In the genomic region with DNA sequence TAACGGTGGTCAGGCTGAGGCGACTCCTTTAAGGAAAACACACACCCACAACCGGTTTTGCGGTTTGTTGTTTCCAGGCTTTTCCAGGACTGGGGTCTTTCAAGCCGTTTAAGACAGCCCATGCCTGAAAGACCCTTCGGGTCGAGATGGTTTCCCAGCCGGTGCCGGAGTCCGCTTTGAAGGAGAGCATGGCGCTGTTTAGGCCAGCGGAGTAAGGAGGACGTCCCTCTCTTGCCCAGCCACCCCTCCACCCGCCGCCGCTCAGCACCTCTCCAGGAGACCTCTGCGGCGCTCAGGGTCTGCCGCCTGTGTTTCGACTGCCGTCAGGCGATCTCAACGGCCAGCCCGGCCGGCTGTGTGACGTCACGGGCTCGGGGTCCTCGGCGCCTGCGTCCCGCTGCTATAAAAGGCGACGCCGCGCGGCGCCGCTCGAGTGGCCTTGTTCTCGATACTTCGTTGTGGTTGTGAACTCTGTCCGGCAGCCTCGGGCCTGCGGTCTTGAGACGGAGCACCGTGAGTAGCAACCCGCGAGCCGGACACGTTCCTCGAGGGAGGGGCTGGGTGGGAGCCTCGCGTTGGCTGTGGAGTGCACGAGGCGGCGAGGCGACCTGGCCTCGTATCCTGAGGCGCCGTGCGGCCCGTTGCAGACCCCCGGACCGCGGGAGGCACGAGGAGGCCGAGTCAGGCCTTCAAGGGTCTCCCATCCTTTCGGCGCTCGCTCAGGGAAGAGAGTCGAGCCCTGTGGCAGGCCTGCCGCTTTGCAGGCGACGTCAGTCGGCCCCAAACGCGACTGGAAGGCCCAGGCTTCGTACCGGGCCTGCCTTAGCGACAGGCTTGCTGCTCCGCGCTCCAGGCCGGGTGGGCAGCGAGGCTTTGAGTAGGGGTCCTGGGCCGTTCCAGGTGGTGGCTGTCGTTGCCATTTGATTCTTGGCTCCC, we compare ENCODE assay signal across 8 mouse cellular contexts. TPM values are rescaled to one million over a fixed set of nuclear protein-coding genes. Genes with fewer than 3 reads are reported as not detected.
DNase-seq lines count a peak whose midpoint lies in the region; ATAC-seq and TF ChIP-seq lines count a peak whose summit lies in the region.

A gene (plus strand): TSS at position 390 of the 936 bp plus-strand sequence.

- TF ChIP-seq CTCF in liver, embryonic 14.5 days (IDR thresholded peaks at IDR 0.05; ENCODE audit: low read depth) = no peak
- no peak; the same call in 1 of the 2 replicates for TF ChIP-seq CTCF in stomach, postnatal 0 days (IDR thresholded peaks at IDR 0.05; ENCODE audit: low read depth)

- under 1% methylated on average over 87 of the region's 87 CpGs for WGBS in forebrain, embryonic 10.5 days
- WGBS in heart, embryonic 15.5 days = under 1% methylated on average over 87 of the region's 87 CpGs
- under 1% methylated on average over 85 of the region's 87 CpGs for WGBS in liver, embryonic 14.5 days (ENCODE audit: insufficient replicate concordance)
- WGBS in neural tube, embryonic 11.5 days = under 1% methylated on average over 80 of the region's 87 CpGs
- WGBS in stomach, postnatal 0 days = under 1% methylated on average over 86 of the region's 87 CpGs

- peak within 1 kb of the TSS; percentile 80 for H3K9ac ChIP-seq in heart, embryonic 15.5 days
- peak within 1 kb of the TSS; percentile 100 for H3K9ac ChIP-seq in liver, embryonic 14.5 days (replicated peaks)
- H3K9ac ChIP-seq in neural tube, embryonic 11.5 days (ENCODE audit: low read length) = peak within 1 kb of the TSS; percentile 98
- H3K9ac ChIP-seq in stomach, postnatal 0 days (ENCODE audit: low read length) = peak within 1 kb of the TSS; percentile 89

- peak within 1 kb of the TSS; percentile 63 for H3K4me2 ChIP-seq in heart, embryonic 15.5 days
- H3K4me2 ChIP-seq in liver, embryonic 14.5 days (ENCODE audit: low read depth) = peak within 1 kb of the TSS; percentile 92
- H3K4me2 ChIP-seq in neural tube, embryonic 11.5 days (ENCODE audit: low read depth) = peak within 1 kb of the TSS; percentile 68
- H3K4me2 ChIP-seq in stomach, postnatal 0 days (replicated peaks; ENCODE audit: low read depth) = peak within 1 kb of the TSS; percentile 63

- peaks cover 22% of the 10 kb centered on the region for H3K4me1 ChIP-seq in forebrain, embryonic 10.5 days
- peaks cover 20% of the 10 kb centered on the region for H3K4me1 ChIP-seq in heart, embryonic 15.5 days (replicated peaks)
- peaks cover 10 to 18% of the 10 kb centered on the region in 2 experiments for H3K4me1 ChIP-seq in liver, embryonic 14.5 days (replicated peaks; ENCODE audit: control insufficient read depth in 2 of 2, insufficient read depth in 2 of 2, low read length in 1 of 2)
- peaks cover 6% of the 10 kb centered on the region; the same call in 1 of the 2 replicates for H3K4me1 ChIP-seq in neural tube, embryonic 11.5 days (ENCODE audit: control insufficient read depth, insufficient read depth, low read length)
- H3K4me1 ChIP-seq in stomach, postnatal 0 days (replicated peaks; ENCODE audit: control insufficient read depth, insufficient read depth) = peaks cover 2% of the 10 kb centered on the region; the same call in 1 of the 2 replicates

- peak; percentile 95 for DNase-seq in CD4-positive, CD25-positive, alpha-beta regulatory T cell, adult 2 months (ENCODE audit: low read depth, low spot score)
- peak; percentile 87 for DNase-seq in c-Kit-negative CD71-positive TER-119-positive erythroid progenitor cells, embryonic 14.5 days (ENCODE audit: low read depth, low spot score)
- peak; percentile 93 for DNase-seq in forebrain, embryonic 10.5 days (ENCODE audit: extremely low spot score, low spot score)
- peak; percentile 94 to 95 for DNase-seq in kidney, postnatal 25 days
- peak; percentile 77 to 82 (median 80) for DNase-seq in liver, embryonic 14.5 days (ENCODE audit: low read depth in 3 of 3, low spot score in 3 of 3)
- DNase-seq in neural tube, embryonic 11.5 days (ENCODE audit: low spot score) = peak; percentile 91
- peak; percentile 94 for DNase-seq in stomach, postnatal 0 days (ENCODE audit: low spot score)

- H3K4me3 ChIP-seq in forebrain, embryonic 10.5 days = peak within 1 kb of the TSS; percentile 99
- peak within 1 kb of the TSS; percentile 64 for H3K4me3 ChIP-seq in heart, embryonic 15.5 days
- H3K4me3 ChIP-seq in liver, embryonic 14.5 days (ENCODE audit: insufficient read depth in 1 of 2, low read depth in 2 of 2, low read length in 2 of 2) = peak within 1 kb of the TSS; percentile 74 to 96
- H3K4me3 ChIP-seq in neural tube, embryonic 11.5 days (ENCODE audit: low read depth, low read length) = peak within 1 kb of the TSS; percentile 99
- H3K4me3 ChIP-seq in stomach, postnatal 0 days (ENCODE audit: low read depth, low read length) = peak within 1 kb of the TSS; percentile 61

- TF ChIP-seq EP300 in liver, embryonic 14.5 days (IDR thresholded peaks at IDR 0.05; ENCODE audit: low read depth) = peak; percentile 51; the same call in 1 of the 2 replicates
- TF ChIP-seq EP300 in stomach, postnatal 0 days (optimal IDR thresholded peaks at IDR 0.05) = peak; percentile 97

- H3K27me3 ChIP-seq in forebrain, embryonic 10.5 days (ENCODE audit: poor library complexity, severe bottlenecking) = no peaks in the 10 kb centered on the region
- H3K27me3 ChIP-seq in heart, embryonic 15.5 days = no peaks in the 10 kb centered on the region
- H3K27me3 ChIP-seq in liver, embryonic 14.5 days (ENCODE audit: control insufficient read depth, insufficient read depth, low read length) = no peaks in the 10 kb centered on the region
- H3K27me3 ChIP-seq in neural tube, embryonic 11.5 days (ENCODE audit: control insufficient read depth, insufficient read depth, low read length) = no peaks in the 10 kb centered on the region
- H3K27me3 ChIP-seq in stomach, postnatal 0 days (ENCODE audit: control insufficient read depth, insufficient read depth, low read length) = no peaks in the 10 kb centered on the region

- H3K27ac ChIP-seq in forebrain, embryonic 10.5 days = peak within 1 kb of the TSS; percentile 99
- H3K27ac ChIP-seq in heart, embryonic 15.5 days = peak within 1 kb of the TSS; percentile 99
- peak within 1 kb of the TSS; percentile 65 for H3K27ac ChIP-seq in liver, embryonic 14.5 days
- H3K27ac ChIP-seq in neural tube, embryonic 11.5 days (ENCODE audit: low read depth, low read length) = peak within 1 kb of the TSS; percentile 98
- H3K27ac ChIP-seq in stomach, postnatal 0 days (replicated peaks) = peak within 1 kb of the TSS; percentile 97

- no peaks in the 10 kb centered on the region for H3K9me3 ChIP-seq in forebrain, embryonic 10.5 days
- no peaks in the 10 kb centered on the region for H3K9me3 ChIP-seq in heart, embryonic 15.5 days (replicated peaks)
- no peaks in the 10 kb centered on the region for H3K9me3 ChIP-seq in liver, embryonic 14.5 days (ENCODE audit: control insufficient read depth, low read length)
- no peaks in the 10 kb centered on the region for H3K9me3 ChIP-seq in neural tube, embryonic 11.5 days (ENCODE audit: control insufficient read depth, low read length)
- H3K9me3 ChIP-seq in stomach, postnatal 0 days (ENCODE audit: control insufficient read depth, low read length) = no peaks in the 10 kb centered on the region

- H3K36me3 ChIP-seq in forebrain, embryonic 10.5 days (replicated peaks) = peaks cover 25% of the 10 kb centered on the region
- H3K36me3 ChIP-seq in heart, embryonic 15.5 days = no peaks in the 10 kb centered on the region
- no peaks in the 10 kb centered on the region; the same call in 1 of the 2 replicates for H3K36me3 ChIP-seq in liver, embryonic 14.5 days (replicated peaks; ENCODE audit: control insufficient read depth, insufficient read depth, low read depth)
- H3K36me3 ChIP-seq in neural tube, embryonic 11.5 days (ENCODE audit: control insufficient read depth, insufficient read depth, low read length) = no peaks in the 10 kb centered on the region
- no peaks in the 10 kb centered on the region for H3K36me3 ChIP-seq in stomach, postnatal 0 days (ENCODE audit: control insufficient read depth, insufficient read depth, low read length)

- ATAC-seq in heart, embryonic 15.5 days (replicated peaks; ENCODE audit: insufficient number of reproducible peaks, insufficient read depth, low FRiP score, low read depth) = peak; percentile 81
- peak; percentile 88 for ATAC-seq in liver, embryonic 14.5 days (ENCODE audit: insufficient read depth)
- peak; percentile 93 for ATAC-seq in neural tube, embryonic 11.5 days (ENCODE audit: insufficient read depth, low FRiP score, low TSS enrichment)
- peak; percentile 89 for ATAC-seq in stomach, postnatal 0 days (ENCODE audit: low FRiP score, low TSS enrichment)

RNA-seq across cellular contexts. Expression of the gene that starts here (rescaled TPM):
- 906 and 908 TPM in 2 replicates for polyA plus RNA-seq in forebrain, embryonic 10.5 days (2016; fragmentation: Nextera tagmentation; extraction: Ambion mirVana)
- 464 and 512 TPM in 2 replicates for polyA plus RNA-seq in heart, embryonic 15.5 days (2015; fragmentation: Nextera tagmentation; extraction: Ambion mirVana)
- 32.9 and 55.6 TPM in 2 replicates for polyA plus RNA-seq in liver, embryonic 14.5 days (2012; rRNA removed)
- polyA plus RNA-seq in liver, embryonic 14.5 days (2014; fragmentation: Nextera tagmentation; extraction: Ambion mirVana) = 281 and 285 TPM in 2 replicates
- 915 and 972 TPM in 2 replicates for polyA plus RNA-seq in neural tube, embryonic 11.5 days (2014; fragmentation: Nextera tagmentation; extraction: Ambion mirVana)
- 530 and 542 TPM in 2 replicates for polyA plus RNA-seq in stomach, postnatal 0 days (2015; fragmentation: Nextera tagmentation; extraction: Ambion mirVana)

Comparison
In these comparisons a context has a peak if more than half of its experiments do, and no peak if none do; other contexts are left out.
1. Peak in every context shown above with its lines: DNase-seq, ATAC-seq, H3K4me3 ChIP-seq and H3K27ac ChIP-seq.